In genomic region chr15:82996431-82996830, GRCm38 (mm10) we compare ENCODE assay signal across 22 mouse cellular contexts.
"Had no signal": no experiment of that assay in that cellular context is flagged by ENCODE, and none has a peak within 500 bp of the region (broad histone marks: within the 10 kb centered on the region; RNA-seq: fewer than 3 reads in every experiment).

No protein-coding gene starts in this region.

- H3K4me2 ChIP-seq: limb, embryonic 13.5 days; liver, embryonic 12.5 days; liver, embryonic 15.5 days; midbrain, embryonic 12.5 days; midbrain, embryonic 15.5 days; neural tube, embryonic 12.5 days; neural tube, embryonic 15.5 days had no signal

- DNase-seq: kidney, adult 11 months; kidney, adult 9 months; kidney, postnatal 25 days; liver; lung, adult 18-20 months; lung, postnatal 14 days; right cerebral cortex, adult 18-20 months; right cerebral cortex, postnatal 14 days; right cerebral cortex, postnatal 4 days; thymus, adult 2 months; thymus, postnatal 14 days; thymus, postnatal 4 days had no signal

- H3K27ac ChIP-seq: limb, embryonic 13.5 days; liver, embryonic 12.5 days; liver, embryonic 15.5 days; macrophage; neural tube, embryonic 12.5 days; neural tube, embryonic 15.5 days; stomach, postnatal 0 days had no signal

- H3K27me3 ChIP-seq: liver, embryonic 15.5 days had no signal

- H3K4me3 ChIP-seq: limb, embryonic 10.5 days; limb, embryonic 13.5 days; liver, embryonic 12.5 days; liver, embryonic 15.5 days; midbrain, embryonic 12.5 days; midbrain, embryonic 15.5 days; neural tube, embryonic 12.5 days; neural tube, embryonic 15.5 days had no signal

- H3K4me1 ChIP-seq: liver, embryonic 12.5 days had no signal

- H3K36me3 ChIP-seq: limb, embryonic 10.5 days; limb, embryonic 13.5 days; liver, embryonic 12.5 days; liver, embryonic 15.5 days; midbrain, embryonic 12.5 days; midbrain, embryonic 15.5 days; neural tube, embryonic 12.5 days; neural tube, embryonic 15.5 days had no signal

- H3K9me3 ChIP-seq: limb, embryonic 10.5 days; limb, embryonic 13.5 days; liver, embryonic 12.5 days; liver, embryonic 15.5 days; midbrain, embryonic 12.5 days; midbrain, embryonic 15.5 days; neural tube, embryonic 12.5 days; neural tube, embryonic 15.5 days had no signal

- ATAC-seq: liver, embryonic 12.5 days; midbrain, embryonic 15.5 days had no signal

- H3K9ac ChIP-seq: limb, embryonic 13.5 days; liver, embryonic 12.5 days; liver, embryonic 15.5 days; midbrain, embryonic 12.5 days; midbrain, embryonic 15.5 days; neural tube, embryonic 12.5 days; neural tube, embryonic 15.5 days had no signal
